Mouse (Mus musculus) macrophage (primary cell): ENCODE measurements around the gene Idh3a. TPM values are rescaled to one million over a fixed set of nuclear protein-coding genes. Genes with fewer than 3 reads are reported as not detected.
"Not testable (repeated sequence)": the region's sequence is repeated elsewhere in the genome, so short reads cannot be mapped to it uniquely, and the experiment has no call there.

ENCODE experiments used
- H3K27ac ChIP-seq: fragments of 350-480 bp; formaldehyde crosslinking; 2 replicates; pipeline ENCODE4 v1.9.0; 2021
- H3K36me3 ChIP-seq: fragments of 350-480 bp; formaldehyde crosslinking; 2 replicates; pipeline ENCODE4 v1.9.0; 2021; ENCODE audit errors: inconsistent target
- H3K4me3 ChIP-seq: fragments of 350-480 bp; formaldehyde crosslinking; 2 replicates; pipeline ENCODE4 v1.9.0; 2021; ENCODE audit errors: inconsistent target
- H3K79me2 ChIP-seq: fragments of 350-480 bp; formaldehyde crosslinking; 2 replicates; pipeline ENCODE4 v1.9.0; 2021; ENCODE audit errors: inconsistent target
- WGBS: methylation state at CpG from one replicate; pipeline ENCODE4 v1.1.7; 2026; ENCODE audit warnings: inconsistent platforms; ENCODE audit not compliant: missing documents; 5-methylcytosine and 5-hydroxymethylcytosine counted together
- polyA plus RNA-seq: library from polyadenylated mRNA; stranded (reverse); fragments of 250-400 nt; gene quantifications from 3 replicates; pipeline ENCODE4 v1.2.4, GENCODE M21; 2018; ENCODE audit warnings: inconsistent platforms

Idh3a gene
- polyA plus RNA-seq, 1 experiment from 2014 or later, result 20.5 TPM

- no peak overlapping the region for H3K27ac ChIP-seq
- no peak overlapping the region for H3K4me3 ChIP-seq
- no peaks in the 10 kb centered on the region for H3K79me2 ChIP-seq
- no peaks in the 10 kb centered on the region for H3K36me3 ChIP-seq
- WGBS, result 95% methylated on average over 8 of the region's 8 CpGs
Measured at GRCm38 (mm10) chr9:54560831-54561601, 25.1 kb upstream of the Idh3a start.

GRCm38 (mm10) chr9:54566958-54567357 lies 19.2 kb upstream of the Idh3a start:
- H3K27ac ChIP-seq, result no peak overlapping the region
- no peak overlapping the region for H3K4me3 ChIP-seq
- no peaks in the 10 kb centered on the region for H3K36me3 ChIP-seq
- H3K79me2 ChIP-seq, result no peaks in the 10 kb centered on the region
- 25% methylated on average over 4 of the region's 4 CpGs for WGBS

GRCm38 (mm10) chr9:54568732-54569131 lies 17.4 kb upstream of the Idh3a start:
- Histone ChIP-seq H3K36me3 (no peaks in the 10 kb centered on the region), H3K27ac (no peak overlapping the region), H3K4me3 (no peak overlapping the region), H3K79me2 (no peaks in the 10 kb centered on the region)
- WGBS, result 65% methylated on average over 2 of the region's 2 CpGs

GRCm38 (mm10) chr9:54571130-54571839 lies 14.8 kb upstream of the Idh3a start:
- Histone ChIP-seq H3K79me2 (no peaks in the 10 kb centered on the region), H3K27ac (no peak overlapping the region), H3K4me3 (no peak overlapping the region), H3K36me3 (no peaks in the 10 kb centered on the region)
- 93% methylated on average over 9 of the region's 9 CpGs for WGBS

- Histone ChIP-seq H3K36me3 (no peaks in the 10 kb centered on the region), H3K27ac (no peak overlapping the region), H3K79me2 (peaks cover 21% of the 10 kb centered on the region; the same call in 1 of the 2 replicates), H3K4me3 (no peak overlapping the region)
- WGBS, result 91% methylated on average over 1 of the region's 1 CpGs
Measured at GRCm38 (mm10) chr9:54583712-54584111, 2.4 kb upstream of the Idh3a start.

- H3K4me3 ChIP-seq, H3K36me3 ChIP-seq, H3K27ac ChIP-seq: not testable (repeated sequence)
- H3K79me2 ChIP-seq, result peaks cover 23% of the 10 kb centered on the region; the same call in 1 of the 2 replicates
- 62% methylated on average over 2 of the region's 2 CpGs for WGBS
Measured at GRCm38 (mm10) chr9:54584127-54584526, 2.0 kb upstream of the Idh3a start.

- Histone ChIP-seq H3K79me2 (peaks cover 23% of the 10 kb centered on the region; the same call in 1 of the 2 replicates), H3K36me3 (no peaks in the 10 kb centered on the region), H3K27ac (0 out of 2 replicates have a peak overlapping the region, but pooled peaks have one; percentile 7), H3K4me3 (peak overlapping the region; percentile 25)
- 31% methylated on average over 5 of the region's 5 CpGs for WGBS
Measured at GRCm38 (mm10) chr9:54585839-54586198, 315 bp upstream of the Idh3a start.

GRCm38 (mm10) chr9:54587863-54588262 lies 1.7 kb downstream of the Idh3a start:
- H3K79me2 ChIP-seq, result peaks cover 23% of the 10 kb centered on the region; the same call in 1 of the 2 replicates
- WGBS, result 94% methylated on average over 4 of the region's 4 CpGs
- H3K36me3 ChIP-seq, result peaks cover 5% of the 10 kb centered on the region; the same call in 1 of the 2 replicates
- no peak overlapping the region for H3K27ac ChIP-seq
- H3K4me3 ChIP-seq, result no peak overlapping the region

GRCm38 (mm10) chr9:54593652-54594051 lies 7.5 kb downstream of the Idh3a start:
- H3K79me2 ChIP-seq, H3K4me3 ChIP-seq, H3K27ac ChIP-seq: not testable (repeated sequence)
- peaks cover 50% of the 10 kb centered on the region for H3K36me3 ChIP-seq
- 92% methylated on average over 4 of the region's 4 CpGs for WGBS

GRCm38 (mm10) chr9:54596752-54597465 lies 10.8 kb downstream of the Idh3a start:
- 98% methylated on average over 15 of the region's 15 CpGs for WGBS
- H3K4me3 ChIP-seq, result no peak overlapping the region
- H3K79me2 ChIP-seq, result no peaks in the 10 kb centered on the region
- peaks cover 70% of the 10 kb centered on the region for H3K36me3 ChIP-seq
- H3K27ac ChIP-seq, result no peak overlapping the region

- 100% methylated on average over 2 of the region's 2 CpGs for WGBS
- H3K36me3 ChIP-seq, result peaks cover 48% of the 10 kb centered on the region
- H3K27ac ChIP-seq, result no peak overlapping the region
Measured at GRCm38 (mm10) chr9:54602386-54602785, 16.3 kb downstream of the Idh3a start.

GRCm38 (mm10) chr9:54602916-54603315 lies 16.8 kb downstream of the Idh3a start:
- 94% methylated on average over 7 of the region's 7 CpGs for WGBS
- Histone ChIP-seq H3K36me3 (peaks cover 45% of the 10 kb centered on the region), H3K27ac (no peak overlapping the region)

More at GRCm38 (mm10) chr9:54602386-54602785, 16.3 kb downstream of the Idh3a start:
- Histone ChIP-seq H3K79me2 (no peaks in the 10 kb centered on the region), H3K4me3 (no peak overlapping the region)

GRCm38 (mm10) chr9:54604131-54604654 lies 18.1 kb downstream of the Idh3a start:
- no peaks in the 10 kb centered on the region for H3K79me2 ChIP-seq
- 97% methylated on average over 5 of the region's 5 CpGs for WGBS
- no peak overlapping the region for H3K27ac ChIP-seq
- H3K4me3 ChIP-seq, result no peak overlapping the region
- peaks cover 33% of the 10 kb centered on the region; the same call in 1 of the 2 replicates for H3K36me3 ChIP-seq

More at GRCm38 (mm10) chr9:54602916-54603315, 16.8 kb downstream of the Idh3a start:
- no peak overlapping the region for H3K4me3 ChIP-seq
- H3K79me2 ChIP-seq, result no peaks in the 10 kb centered on the region

- 77% methylated on average over 4 of the region's 4 CpGs for WGBS
- peaks cover 27% of the 10 kb centered on the region; the same call in 1 of the 2 replicates for H3K36me3 ChIP-seq
- no peak overlapping the region for H3K4me3 ChIP-seq
- no peaks in the 10 kb centered on the region for H3K79me2 ChIP-seq
- no peak overlapping the region for H3K27ac ChIP-seq
Measured at GRCm38 (mm10) chr9:54604886-54605285, 18.8 kb downstream of the Idh3a start.
